Comparison of ENCODE assay signal across 8 mouse cellular contexts in the genomic region with DNA sequence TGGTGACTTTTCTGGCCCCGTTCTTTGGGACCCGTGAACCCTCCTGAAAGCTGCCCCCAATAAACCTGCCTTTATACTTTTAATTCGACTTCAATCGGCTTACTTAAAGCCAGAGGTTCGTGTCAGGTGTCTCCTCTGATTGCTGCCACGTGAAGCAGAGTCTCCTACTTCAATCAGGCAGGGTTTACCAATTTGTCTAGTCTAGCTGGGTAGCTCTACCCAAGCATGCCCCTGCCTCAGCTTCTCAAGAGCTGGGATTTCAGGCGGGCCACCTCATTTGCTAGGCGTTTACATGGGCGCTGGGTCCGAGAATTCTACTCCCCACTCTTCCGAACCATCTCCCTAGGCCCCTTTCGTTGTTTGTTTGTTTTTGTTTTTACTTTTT. TPM values are rescaled to one million over a fixed set of nuclear protein-coding genes. Genes with fewer than 3 reads are reported as not detected.
DNase-seq lines count a peak whose midpoint lies in the region; ATAC-seq and TF ChIP-seq lines count a peak whose summit lies in the region.

No protein-coding gene starts in this region.

- peak overlapping the region; percentile 46 for H3K4me2 ChIP-seq in heart, postnatal 0 days (ENCODE audit: low read depth, low read length)
- H3K4me2 ChIP-seq in hindbrain, embryonic 12.5 days (replicated peaks): peak overlapping the region; percentile 47
- peak overlapping the region; percentile 49 for H3K4me2 ChIP-seq in midbrain, embryonic 13.5 days (replicated peaks)

- no peak for TF ChIP-seq EP300 in heart, postnatal 0 days (IDR thresholded peaks at IDR 0.05; ENCODE audit: low read depth)

- no peak for ATAC-seq in heart, postnatal 0 days (ENCODE audit: insufficient read depth, low read depth)
- no peak for ATAC-seq in hindbrain, embryonic 12.5 days (ENCODE audit: low FRiP score)
- 0 out of 2 replicates have a peak, but pooled peaks have one; percentile 10 for ATAC-seq in midbrain, embryonic 13.5 days

- no peak for DNase-seq in heart, postnatal 0 days (ENCODE audit: low spot score)
- no peak for DNase-seq in heart, postnatal 4 days
- DNase-seq in NIH3T3 (ENCODE audit: low read depth): peak; percentile 11
- no peak for DNase-seq in cerebellum, postnatal 36 days
- DNase-seq in thymus, postnatal 36 days: no peak
- DNase-seq in right cerebral cortex, adult 18-20 months: no peak

- no peak for TF ChIP-seq CTCF in heart, postnatal 0 days (IDR thresholded peaks at IDR 0.05; ENCODE audit: low read depth)

- no peak overlapping the region for H3K4me3 ChIP-seq in heart, postnatal 0 days (ENCODE audit: low read depth, low read length)
- 0 out of 2 replicates have a peak overlapping the region, but pooled peaks have one; percentile 3 for H3K4me3 ChIP-seq in hindbrain, embryonic 12.5 days
- no peak overlapping the region for H3K4me3 ChIP-seq in midbrain, embryonic 13.5 days (replicated peaks)

- H3K9me3 ChIP-seq in heart, postnatal 0 days (replicated peaks; ENCODE audit: control insufficient read depth, low read length): no peaks in the 10 kb centered on the region
- H3K9me3 ChIP-seq in hindbrain, embryonic 12.5 days (replicated peaks): no peaks in the 10 kb centered on the region
- H3K9me3 ChIP-seq in midbrain, embryonic 13.5 days: no peaks in the 10 kb centered on the region

- H3K36me3 ChIP-seq in heart, postnatal 0 days (replicated peaks; ENCODE audit: control insufficient read depth, insufficient read depth, low read length): no peaks in the 10 kb centered on the region
- H3K36me3 ChIP-seq in hindbrain, embryonic 12.5 days: no peaks in the 10 kb centered on the region
- no peaks in the 10 kb centered on the region for H3K36me3 ChIP-seq in midbrain, embryonic 13.5 days

- H3K4me1 ChIP-seq in heart, postnatal 0 days (ENCODE audit: control insufficient read depth, insufficient read depth): peaks cover 5% of the 10 kb centered on the region
- peaks cover 14% of the 10 kb centered on the region for H3K4me1 ChIP-seq in hindbrain, embryonic 12.5 days
- H3K4me1 ChIP-seq in midbrain, embryonic 13.5 days (replicated peaks): peaks cover 15% of the 10 kb centered on the region

- no peak overlapping the region for H3K27ac ChIP-seq in heart, postnatal 0 days (ENCODE audit: low read depth)
- no peak overlapping the region for H3K27ac ChIP-seq in hindbrain, embryonic 12.5 days
- no peak overlapping the region for H3K27ac ChIP-seq in midbrain, embryonic 13.5 days

- H3K9ac ChIP-seq in heart, postnatal 0 days (replicated peaks; ENCODE audit: low read depth, low read length): no peak overlapping the region
- H3K9ac ChIP-seq in hindbrain, embryonic 12.5 days: peak overlapping the region; percentile 23; the same call in 1 of the 2 replicates
- no peak overlapping the region; the same call in 1 of the 2 replicates for H3K9ac ChIP-seq in midbrain, embryonic 13.5 days (replicated peaks)

- WGBS in heart, postnatal 0 days: 42% methylated on average over 12 of the region's 12 CpGs
- 46% methylated on average over 12 of the region's 12 CpGs for WGBS in hindbrain, embryonic 12.5 days
- WGBS in midbrain, embryonic 13.5 days: 42% methylated on average over 12 of the region's 12 CpGs

- peaks cover 5% of the 10 kb centered on the region; the same call in 1 of the 2 replicates for H3K27me3 ChIP-seq in heart, postnatal 0 days (ENCODE audit: control insufficient read depth, insufficient read depth, low read length)
- H3K27me3 ChIP-seq in hindbrain, embryonic 12.5 days: peaks cover 7% of the 10 kb centered on the region
- H3K27me3 ChIP-seq in midbrain, embryonic 13.5 days: peaks cover 5% of the 10 kb centered on the region; the same call in 1 of the 2 replicates

RNA-seq across cellular contexts. Expression of a gene that starts 21.1 kb away (rescaled TPM):
- 9.4 and 16.0 TPM in 2 replicates for total RNA-seq in heart, postnatal 0 days (2014; rRNA removed; ENCODE audit: low replicate concordance)
- 13.1 and 13.9 TPM in 2 replicates for polyA plus RNA-seq in heart, postnatal 0 days (2015; fragmentation: Nextera tagmentation; extraction: Ambion mirVana)
- 10 to 100 TPM; 17.8 to 21.9 TPM for total RNA-seq in heart, postnatal 4 days (2021)
- 43.0 and 43.4 TPM in 2 replicates for polyA plus RNA-seq in hindbrain, embryonic 12.5 days (2016; fragmentation: Nextera tagmentation; extraction: Ambion mirVana)
- 45.5 and 45.7 TPM in 2 replicates for polyA plus RNA-seq in midbrain, embryonic 13.5 days (2015; fragmentation: Nextera tagmentation; extraction: Ambion mirVana)

RNA-seq across cellular contexts. Expression of a gene that starts 57.1 kb away (rescaled TPM):
- total RNA-seq in heart, postnatal 0 days (2014; rRNA removed; ENCODE audit: low replicate concordance): 24.7 and 27.1 TPM in 2 replicates
- polyA plus RNA-seq in heart, postnatal 0 days (2015; fragmentation: Nextera tagmentation; extraction: Ambion mirVana): 5.8 and 7.1 TPM in 2 replicates
- 10 to 100 TPM; 21.5 to 24.5 TPM for total RNA-seq in heart, postnatal 4 days (2021)
- 29.4 and 33.2 TPM in 2 replicates for polyA plus RNA-seq in hindbrain, embryonic 12.5 days (2016; fragmentation: Nextera tagmentation; extraction: Ambion mirVana)
- 34.2 and 37.3 TPM in 2 replicates for polyA plus RNA-seq in midbrain, embryonic 13.5 days (2015; fragmentation: Nextera tagmentation; extraction: Ambion mirVana)
